Comparison of ENCODE assay signal across 24 mouse cellular contexts in genomic region chr4:135736903-135737302, GRCm38 (mm10). TPM values are rescaled to one million over a fixed set of nuclear protein-coding genes. Genes with fewer than 3 reads are reported as not detected.
DNase-seq lines count a peak whose midpoint lies in the region; TF ChIP-seq lines count a peak whose summit lies in the region.
"Had no signal": no experiment of that assay in that cellular context is flagged by ENCODE, and none has a peak within 500 bp of the region (broad histone marks: within the 10 kb centered on the region; RNA-seq: fewer than 3 reads in every experiment).

No protein-coding gene starts in this region.

- intact Hi-C loops in left cerebral cortex, postnatal 10 days (cut with DNase I) = no loop called here

- TF ChIP-seq POLR2A in myocyte (IDR thresholded peaks at IDR 0.05; ENCODE audit: insufficient read length, low read depth) = no peak
- TF ChIP-seq POLR2A in small intestine, adult 2 months (IDR thresholded peaks at IDR 0.05; ENCODE audit: low read depth, low read length) = no peak

- H3K36me3 ChIP-seq in C2C12 (ENCODE audit: control insufficient read depth, insufficient read depth) (no peaks in the 10 kb centered on the region), myocyte (ENCODE audit: control insufficient read depth, insufficient read depth) (no peaks in the 10 kb centered on the region)
- peaks cover 67% of the 10 kb centered on the region for H3K36me3 ChIP-seq in small intestine, adult 2 months (ENCODE audit: control insufficient read depth, insufficient read depth, low read length)
- no peaks in the 10 kb centered on the region for H3K36me3 ChIP-seq in embryonic facial prominence, embryonic 10.5 days (replicated peaks)
- H3K36me3 ChIP-seq: G1E had no signal

- peaks cover 8% of the 10 kb centered on the region for H3K9me3 ChIP-seq in embryonic facial prominence, embryonic 10.5 days

- DNase-seq in skeletal muscle tissue, adult 2 months (ENCODE audit: low read depth, low spot score) = peak; percentile 4
- no peak for DNase-seq in thymus, postnatal 10 days (ENCODE audit: low spot score in 2 of 2)
- no peak for DNase-seq in left cerebral cortex, postnatal 10 days (ENCODE audit: extremely low spot score in 1 of 2, low spot score in 2 of 2)
- DNase-seq in embryonic facial prominence, embryonic 10.5 days (ENCODE audit: low spot score) = no peak
- no peak for DNase-seq in urinary bladder, postnatal 25 days (ENCODE audit: low spot score)
- DNase-seq: adrenal gland, adult 2 months; adrenal gland, adult 8-10 months; adrenal gland, postnatal 10 days; adrenal gland, postnatal 14 days; adrenal gland, postnatal 25 days; adrenal gland, postnatal 36 days; B cell, adult 2 months; cerebellum, adult 11 months; cerebellum, adult 11-12 months; cerebellum, adult 18-20 months had no signal

- H3K4me1 ChIP-seq in small intestine, adult 2 months (ENCODE audit: control insufficient read depth, insufficient read depth, insufficient read length, low read length) = peaks cover 33% of the 10 kb centered on the region
- H3K4me1 ChIP-seq in embryonic facial prominence, embryonic 10.5 days = peaks cover 10% of the 10 kb centered on the region

- no peaks in the 10 kb centered on the region for H3K79me3 ChIP-seq in C2C12 (ENCODE audit: low read depth)

- no peaks in the 10 kb centered on the region for H3K79me2 ChIP-seq in C2C12 (ENCODE audit: control insufficient read depth, insufficient read depth)
- no peaks in the 10 kb centered on the region for H3K79me2 ChIP-seq in myocyte (ENCODE audit: control insufficient read depth, insufficient read depth)

- TF ChIP-seq CTCF in C2C12 (IDR thresholded peaks at IDR 0.05; ENCODE audit: control insufficient read depth, insufficient read depth, insufficient read length) = no peak
- no peak for TF ChIP-seq CTCF in small intestine, adult 2 months (IDR thresholded peaks at IDR 0.05; ENCODE audit: extremely low read depth, insufficient read length, insufficient replicate concordance, low read depth, low read length)

- peak overlapping the region; percentile 73 for H3K27ac ChIP-seq in small intestine, adult 2 months (ENCODE audit: insufficient read depth, low read depth, low read length)
- H3K27ac ChIP-seq in embryonic facial prominence, embryonic 10.5 days (replicated peaks) = no peak overlapping the region

- H3K27me3 ChIP-seq in C2C12 (ENCODE audit: control insufficient read depth, insufficient read depth, insufficient read length) (no peaks in the 10 kb centered on the region), myocyte (ENCODE audit: control insufficient read depth, insufficient read depth, insufficient read length) (no peaks in the 10 kb centered on the region)
- H3K27me3 ChIP-seq in small intestine, adult 2 months (ENCODE audit: control insufficient read depth, insufficient read depth, low read length) = no peaks in the 10 kb centered on the region
- H3K27me3 ChIP-seq in embryonic facial prominence, embryonic 10.5 days (replicated peaks; ENCODE audit: low read depth, poor library complexity, severe bottlenecking) = no peaks in the 10 kb centered on the region
- H3K27me3 ChIP-seq: CH12.LX, Patski had no signal

- H3ac ChIP-seq in C2C12 (ENCODE audit: control insufficient read depth, insufficient read length, low read depth) = no peak overlapping the region
- H3ac ChIP-seq in myocyte (ENCODE audit: control insufficient read depth, insufficient read length) = no peak overlapping the region

- H3K4me2 ChIP-seq in myocyte (ENCODE audit: low read depth) = peak overlapping the region; percentile 39

- WGBS in small intestine, adult 2 months = 55% methylated on average over 3 of the region's 3 CpGs
- WGBS in embryonic facial prominence, embryonic 10.5 days = 79% methylated on average over 3 of the region's 3 CpGs

- H3K4me3 ChIP-seq in C2C12 (ENCODE audit: insufficient read depth, poor library complexity, severe bottlenecking) (no peak overlapping the region), myocyte (no peak overlapping the region)
- H3K4me3 ChIP-seq in small intestine, adult 2 months (ENCODE audit: low read depth, low read length) = no peak overlapping the region
- H3K4me3 ChIP-seq in embryonic facial prominence, embryonic 10.5 days = no peak overlapping the region

TF ChIP-seq in C2C12, 6 proteins besides CTCF, POLR2A, EP300 and RAD21:
- TF ChIP-seq CEBPB (IDR thresholded peaks at IDR 0.05; ENCODE audit: low read depth) (no peak), MAX (IDR thresholded peaks at IDR 0.05) (no peak), MYOD1 (IDR thresholded peaks at IDR 0.05; ENCODE audit: control insufficient read depth, insufficient read length, low read depth) (peak; percentile 96), MYOG (IDR thresholded peaks at IDR 0.05; ENCODE audit: control insufficient read depth, extremely low read depth, insufficient read length) (no peak), FOSL1 (IDR thresholded peaks at IDR 0.05; ENCODE audit: insufficient read depth, low read length, poor library complexity, severe bottlenecking) (no peak)

TF ChIP-seq in myocyte, 11 proteins besides CTCF, POLR2A, EP300 and RAD21:
- peak; percentile 82 to 94 (median 83) for TF ChIP-seq MYOD1 (IDR thresholded peaks at IDR 0.05; ENCODE audit: control insufficient read depth in 1 of 3, insufficient read length in 2 of 3, low read depth in 2 of 3)
- TF ChIP-seq TCF12 (IDR thresholded peaks at IDR 0.05; ENCODE audit: insufficient read depth, poor library complexity, severe bottlenecking) = peak; percentile 56
- TF ChIP-seq TCF3 (IDR thresholded peaks at IDR 0.05; ENCODE audit: insufficient read length, low read depth) = peak; percentile 40
- TF ChIP-seq MYOG (IDR thresholded peaks at IDR 0.05; ENCODE audit: control insufficient read depth in 1 of 3, insufficient read depth in 1 of 3, insufficient read length in 2 of 3, low read depth in 2 of 3) = peak in 1 of 3 experiments; percentile 47
- no peak for TF ChIP-seq E2F4 (IDR thresholded peaks at IDR 0.05; ENCODE audit: insufficient read depth)
- TF ChIP-seq SRF (IDR thresholded peaks at IDR 0.05; ENCODE audit: control insufficient read depth, insufficient read length, low read depth) = no peak
- no peak for TF ChIP-seq MAX (IDR thresholded peaks at IDR 0.05; ENCODE audit: low read depth)

RNA-seq across cellular contexts. Expression of gene Il22ra1, which starts 8.9 kb away (rescaled TPM):
- 0.04 TPM for polyA plus RNA-seq in C2C12 (2012; fragmentation: generic; extraction: Trizol)
- polyA plus RNA-seq in myocyte (2012; fragmentation: generic; extraction: Trizol) = 0.04 TPM
- polyA plus RNA-seq in small intestine, adult 2 months (2012; rRNA removed) = 62.3 and 171 TPM in 2 replicates
- total RNA-seq in left cerebral cortex, postnatal 10 days (2021) = under 1 TPM; 0.57 to 0.69 TPM
- polyA plus RNA-seq in embryonic facial prominence, embryonic 10.5 days (2016; fragmentation: Nextera tagmentation; extraction: Ambion mirVana) = 0.07 TPM in 1 of 2 replicates, not detected in the other
- total RNA-seq: CH12.LX, MEL had no signal
- polyA plus RNA-seq: activated CD4-positive, CD25-positive, alpha-beta regulatory T cell, adult 4 months; CD4-positive, CD25-positive, alpha-beta regulatory T cell, adult 4 months; G1E; Patski had no signal

RNA-seq across cellular contexts. Expression of gene Myom3, which starts 22.6 kb away (rescaled TPM):
- polyA plus RNA-seq in C2C12 (2012; fragmentation: generic; extraction: Trizol) = 0.40 TPM
- polyA plus RNA-seq in myocyte (2012; fragmentation: generic; extraction: Trizol) = 97.1 TPM
- polyA plus RNA-seq in small intestine, adult 2 months (2012; rRNA removed) = 0.56 and 1.1 TPM in 2 replicates
- total RNA-seq in left cerebral cortex, postnatal 10 days (2021) = 1 to 10 TPM; 1.2 to 1.6 TPM
- not detected in 2 replicates for polyA plus RNA-seq in embryonic facial prominence, embryonic 10.5 days (2016; fragmentation: Nextera tagmentation; extraction: Ambion mirVana)
- total RNA-seq: MEL had no signal
- polyA plus RNA-seq: activated CD4-positive, CD25-positive, alpha-beta regulatory T cell, adult 4 months; CD4-positive, CD25-positive, alpha-beta regulatory T cell, adult 4 months; G1E had no signal

RNA-seq across cellular contexts. Expression of gene Ifnlr1, which starts 50.8 kb away (rescaled TPM):
- polyA plus RNA-seq in C2C12 (2012; fragmentation: generic; extraction: Trizol) = not detected
- not detected for polyA plus RNA-seq in myocyte (2012; fragmentation: generic; extraction: Trizol)
- 4.9 and 11.4 TPM in 2 replicates for polyA plus RNA-seq in small intestine, adult 2 months (2012; rRNA removed)
- total RNA-seq in left cerebral cortex, postnatal 10 days (2021) = under 1 TPM; 0.24 to 0.26 TPM
- polyA plus RNA-seq in embryonic facial prominence, embryonic 10.5 days (2016; fragmentation: Nextera tagmentation; extraction: Ambion mirVana) = 1.0 and 1.1 TPM in 2 replicates
- total RNA-seq: MEL had no signal
- polyA plus RNA-seq: CD4-positive, CD25-positive, alpha-beta regulatory T cell, adult 4 months; G1E had no signal

Comparison
In these comparisons a context has a peak if more than half of its experiments do, and no peak if none do; other contexts are left out.
1. RNA of gene Il22ra1, which starts 8.9 kb away (polyA plus RNA-seq): 62.3 to 171 TPM in small intestine, adult 2 months; 0.07 TPM in embryonic facial prominence, embryonic 10.5 days, 0.04 TPM in myocyte (single experiment) and 0.04 TPM in C2C12 (single experiment); every median in the first group is over 10 times any median in the second.
2. RNA of gene Myom3, which starts 22.6 kb away (polyA plus RNA-seq): 97.1 TPM in myocyte (single experiment); 0.56 to 1.1 TPM in small intestine, adult 2 months, 0.40 TPM in C2C12 (single experiment) and not detected in embryonic facial prominence, embryonic 10.5 days; every median in the first group is over 10 times any median in the second.